Mouse (Mus musculus) intestine, postnatal 0 days (tissue): Measurements from ENCODE around the gene Brf1. TPM values are rescaled to one million over a fixed set of nuclear protein-coding genes. Genes with fewer than 3 reads are reported as not detected.

Source experiments
- ATAC-seq: fragments of 200-750 bp; cut with Nextera tagmentation; 2 replicates; pipeline ENCODE4 v1.8.0; 2017; ENCODE audit warnings: mild to moderate bottlenecking, moderate TSS enrichment, moderate library complexity
- H3K27ac ChIP-seq: fragments of 300-500 bp; sonication (generic); 2 replicates; pipeline ENCODE4 v1.5.1; 2014; ENCODE audit warnings: mild to moderate bottlenecking, low read depth, low read length, moderate library complexity
- H3K27me3 ChIP-seq: fragments of 300-500 bp; sonication (generic); replicated peaks from 2 replicates; pipeline ENCODE4 v1.6.1; 2014; ENCODE audit warnings: low read length, mixed read lengths; ENCODE audit not compliant: control insufficient read depth, insufficient read depth
- H3K36me3 ChIP-seq: fragments of 300-500 bp; sonication (generic); 2 replicates; pipeline ENCODE4 v1.6.1; 2014; ENCODE audit warnings: mild to moderate bottlenecking, moderate library complexity; ENCODE audit not compliant: control insufficient read depth, insufficient read depth
- H3K4me1 ChIP-seq: fragments of 300-500 bp; sonication (generic); replicated peaks from 2 replicates; pipeline ENCODE4 v1.6.1; 2014; ENCODE audit warnings: antibody characterized with exemption, low read length, mixed read lengths; ENCODE audit not compliant: control insufficient read depth, insufficient read depth
- H3K4me2 ChIP-seq: fragments of 300-500 bp; sonication (generic); replicated peaks from 2 replicates; pipeline ENCODE4 v1.6.1; 2014; ENCODE audit warnings: low read depth, mild to moderate bottlenecking, moderate library complexity
- H3K4me3 ChIP-seq: fragments of 300-500 bp; sonication (generic); 2 replicates; pipeline ENCODE4 v1.5.1; 2014; ENCODE audit warnings: low read depth, low read length
- H3K9ac ChIP-seq: fragments of 300-500 bp; sonication (generic); 2 replicates; pipeline ENCODE4 v1.6.1; 2014; ENCODE audit warnings: mild to moderate bottlenecking, low read depth, low read length
- H3K9me3 ChIP-seq: fragments of 300-500 bp; sonication (generic); 2 replicates; pipeline ENCODE4 v1.6.1; 2016; ENCODE audit warnings: mixed run types; ENCODE audit not compliant: control insufficient read depth
- CTCF ChIP-seq: sonication (generic); IDR thresholded peaks from 2 replicates; pipeline ENCODE4 v1.5.1; 2016; ENCODE audit warnings: low read depth, mild to moderate bottlenecking, control low read depth, antibody characterized with exemption, moderate library complexity
- WGBS: fragments of 180-500 bp; shearing (Covaris S2); extraction: QIAGEN DNeasy Blood & Tissue Kit; methylation state at CpG from one replicate; pipeline ENCODE4 v1.1.7; 2014; 5-methylcytosine and 5-hydroxymethylcytosine counted together
- polyA plus RNA-seq: library from polyadenylated mRNA; unstranded; fragments of >200 nt; fragmentation: Nextera tagmentation; extraction: Ambion mirVana; gene quantifications from 2 replicates; pipeline ENCODE4 v1.2.1, GENCODE M21; 2015

The Brf1 gene
- polyA plus RNA-seq, 1 experiment from 2014 or later, result 17.9 TPM

- H3K4me2 ChIP-seq, result no peak overlapping the region
- H3K27ac ChIP-seq, result no peak overlapping the region
- no peak overlapping the region for H3K9ac ChIP-seq
- no peaks in the 10 kb centered on the region for H3K9me3 ChIP-seq
- WGBS, result 94% methylated on average over 6 of the region's 6 CpGs
- peaks cover 91% of the 10 kb centered on the region for H3K36me3 ChIP-seq
- no peak for ATAC-seq
- H3K4me1 ChIP-seq, result no peaks in the 10 kb centered on the region
- no peaks in the 10 kb centered on the region for H3K27me3 ChIP-seq
- TF ChIP-seq CTCF, result no peak
- H3K4me3 ChIP-seq, result no peak overlapping the region
These were observed 30.9 kb downstream of the Brf1 start for GRCm38 (mm10) chr12:112969616-112970015.

DNA sequence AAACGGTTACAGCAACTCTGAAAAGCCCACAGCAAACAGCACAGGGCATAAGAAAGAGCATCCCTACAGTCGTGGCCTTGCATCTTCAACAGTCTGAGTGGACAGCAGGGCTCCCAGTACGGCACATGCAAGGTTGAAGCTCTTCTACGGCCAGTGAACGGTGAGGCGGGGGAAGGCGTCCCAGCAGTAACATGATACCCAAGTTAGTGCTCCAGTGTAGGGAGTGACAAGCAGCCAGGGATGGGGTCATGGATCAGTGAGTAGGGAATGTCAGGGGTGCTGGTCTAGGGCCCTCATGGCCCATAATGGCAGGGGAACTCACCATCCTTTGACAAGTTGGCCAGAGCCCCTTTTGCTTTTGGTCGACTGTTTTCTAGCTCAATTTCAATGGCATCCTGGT, 31.6 kb downstream of the Brf1 start:
- H3K9me3 ChIP-seq, result no peaks in the 10 kb centered on the region
- TF ChIP-seq CTCF, result no peak
- no peak for ATAC-seq
- H3K4me2 ChIP-seq, result no peak overlapping the region
- H3K27me3 ChIP-seq, result no peaks in the 10 kb centered on the region
- 75% methylated on average over 8 of the region's 8 CpGs for WGBS
- H3K27ac ChIP-seq, result no peak overlapping the region
- H3K4me1 ChIP-seq, result no peaks in the 10 kb centered on the region
- peaks cover 92% of the 10 kb centered on the region for H3K36me3 ChIP-seq
- no peak overlapping the region for H3K9ac ChIP-seq
- H3K4me3 ChIP-seq, result no peak overlapping the region

GRCm38 (mm10) chr12:112965783-112966182, 34.7 kb downstream of the Brf1 start:
- no peak overlapping the region for H3K4me3 ChIP-seq
- H3K9me3 ChIP-seq, result no peaks in the 10 kb centered on the region
- ATAC-seq, result no peak
- H3K27ac ChIP-seq, result no peak overlapping the region
- WGBS, result 87% methylated on average over 13 of the region's 13 CpGs
- no peaks in the 10 kb centered on the region for H3K27me3 ChIP-seq
- H3K4me1 ChIP-seq, result no peaks in the 10 kb centered on the region
- no peak for TF ChIP-seq CTCF
- no peak overlapping the region for H3K9ac ChIP-seq
- H3K36me3 ChIP-seq, result peaks cover 95% of the 10 kb centered on the region
- no peak overlapping the region for H3K4me2 ChIP-seq

GRCm38 (mm10) chr12:112961872-112962271, 38.6 kb downstream of the Brf1 start:
- no peak for ATAC-seq
- no peak overlapping the region for H3K9ac ChIP-seq
- no peaks in the 10 kb centered on the region for H3K9me3 ChIP-seq
- H3K4me3 ChIP-seq, result no peak overlapping the region
- no peak for TF ChIP-seq CTCF
- no peaks in the 10 kb centered on the region for H3K4me1 ChIP-seq
- H3K36me3 ChIP-seq, result peaks cover 78% of the 10 kb centered on the region
- H3K4me2 ChIP-seq, result no peak overlapping the region
- no peaks in the 10 kb centered on the region for H3K27me3 ChIP-seq
- 0 out of 2 replicates have a peak overlapping the region, but pooled peaks have one; percentile 21 for H3K27ac ChIP-seq
- WGBS, result 78% methylated on average over 5 of the region's 5 CpGs

- no peak overlapping the region for H3K4me3 ChIP-seq
- no peak for ATAC-seq
- H3K27me3 ChIP-seq, result no peaks in the 10 kb centered on the region
- no peak overlapping the region for H3K9ac ChIP-seq
- H3K36me3 ChIP-seq, result peaks cover 74% of the 10 kb centered on the region
- no peak overlapping the region for H3K4me2 ChIP-seq
- H3K27ac ChIP-seq, result no peak overlapping the region
- H3K4me1 ChIP-seq, result no peaks in the 10 kb centered on the region
- 76% methylated on average over 7 of the region's 7 CpGs for WGBS
- TF ChIP-seq CTCF, result no peak
- no peaks in the 10 kb centered on the region for H3K9me3 ChIP-seq
These were observed 39.1 kb downstream of the Brf1 start for GRCm38 (mm10) chr12:112961428-112961827.

GRCm38 (mm10) chr12:112959421-112959820, 41.1 kb downstream of the Brf1 start:
- Histone ChIP-seq H3K36me3 (peaks cover 57% of the 10 kb centered on the region), H3K9ac (no peak overlapping the region), H3K4me1 (no peaks in the 10 kb centered on the region), H3K9me3 (no peaks in the 10 kb centered on the region), H3K27ac (no peak overlapping the region), H3K4me3 (no peak overlapping the region), H3K27me3 (no peaks in the 10 kb centered on the region), H3K4me2 (no peak overlapping the region)
- no peak for TF ChIP-seq CTCF
- WGBS, result 82% methylated on average over 8 of the region's 8 CpGs
- no peak for ATAC-seq

DNA sequence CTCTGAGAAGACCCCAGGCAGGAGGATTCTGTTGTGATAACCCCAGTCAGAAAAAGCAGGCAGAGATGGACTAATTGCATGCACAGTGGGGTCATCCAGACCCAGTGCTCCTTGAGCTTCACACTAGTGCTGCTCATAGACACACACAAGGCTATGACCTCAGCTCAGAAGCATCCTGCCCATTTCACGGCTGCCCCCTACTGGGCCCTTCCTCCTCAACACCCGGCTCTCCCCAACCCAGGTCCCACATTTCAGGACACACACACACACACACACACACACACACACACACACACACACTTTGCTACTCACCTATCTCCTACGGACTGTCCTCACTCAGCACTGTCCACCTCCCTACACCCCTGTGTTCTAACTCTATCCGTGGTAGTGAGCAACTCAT, 42.2 kb downstream of the Brf1 start:
- peak; percentile 42; the same call in 1 of the 2 replicates for ATAC-seq

More for the DNA sequence above, 42.2 kb downstream of the Brf1 start:
- H3K27me3 ChIP-seq, result no peaks in the 10 kb centered on the region
- H3K9ac ChIP-seq, result no peak overlapping the region
- peaks cover 46% of the 10 kb centered on the region for H3K36me3 ChIP-seq
- no peaks in the 10 kb centered on the region for H3K9me3 ChIP-seq
- no peak overlapping the region for H3K4me2 ChIP-seq
- no peaks in the 10 kb centered on the region for H3K4me1 ChIP-seq
- peak; percentile 73 for TF ChIP-seq CTCF
- WGBS, result 29% methylated on average over 4 of the region's 4 CpGs
- H3K4me3 ChIP-seq, result no peak overlapping the region
- H3K27ac ChIP-seq, result no peak overlapping the region
